Mouse (Mus musculus) forebrain, embryonic 11.5 days (tissue): ENCODE measurements around the gene Rab6b. TPM values are rescaled to one million over a fixed set of nuclear protein-coding genes. Genes with fewer than 3 reads are reported as not detected.

Source experiments
- ATAC-seq: fragments of 200-750 bp; cut with Nextera tagmentation; replicated peaks from 2 replicates; pipeline ENCODE4 v1.8.0; 2017; ENCODE audit warnings: moderate TSS enrichment; ENCODE audit not compliant: low FRiP score
- DNase-seq: peaks from one replicate; pipeline ENCODE4 v3.0.0-alpha.2; 2017; ENCODE audit warnings: low spot score
- H3K27ac ChIP-seq: fragments of 300-500 bp; sonication (generic); 2 replicates; pipeline ENCODE4 v1.5.1; 2014; ENCODE audit warnings: low read depth, low read length
- H3K27me3 ChIP-seq: fragments of 300-500 bp; sonication (generic); 2 replicates; pipeline ENCODE4 v1.6.1; 2014; ENCODE audit warnings: mild to moderate bottlenecking, low read length, mixed read lengths; ENCODE audit not compliant: control insufficient read depth, insufficient read depth
- H3K36me3 ChIP-seq: fragments of 300-500 bp; sonication (generic); 2 replicates; pipeline ENCODE4 v1.6.1; 2014; ENCODE audit warnings: mild to moderate bottlenecking, low read length, moderate library complexity, mixed read lengths; ENCODE audit not compliant: control insufficient read depth, insufficient read depth
- H3K4me1 ChIP-seq: fragments of 300-500 bp; sonication (generic); replicated peaks from 2 replicates; pipeline ENCODE4 v1.6.1; 2014; ENCODE audit warnings: low read length, mixed read lengths; ENCODE audit not compliant: control insufficient read depth, insufficient read depth
- H3K4me2 ChIP-seq: fragments of 300-500 bp; sonication (generic); 2 replicates; pipeline ENCODE4 v1.6.1; 2014; ENCODE audit warnings: low read depth, mild to moderate bottlenecking, low read length, moderate library complexity, mixed read lengths; ENCODE audit not compliant: severe bottlenecking
- H3K4me3 ChIP-seq: fragments of 300-500 bp; sonication (generic); 2 replicates; pipeline ENCODE4 v1.5.1; 2014; ENCODE audit warnings: low read depth, low read length
- H3K9ac ChIP-seq: fragments of 300-500 bp; sonication (generic); 2 replicates; pipeline ENCODE4 v1.6.1; 2014; ENCODE audit warnings: low read length
- H3K9me3 ChIP-seq: fragments of 300-500 bp; sonication (generic); 2 replicates; pipeline ENCODE4 v1.6.1; 2016; ENCODE audit warnings: low read length, mixed read lengths; ENCODE audit not compliant: control insufficient read depth
- WGBS: fragments of 180-500 bp; shearing (Covaris S2); extraction: QIAGEN DNeasy Blood & Tissue Kit; methylation state at CpG from one replicate; pipeline ENCODE4 v1.1.7; 2014; 5-methylcytosine and 5-hydroxymethylcytosine counted together
- polyA plus RNA-seq: library from polyadenylated mRNA; unstranded; fragments of >200 nt; fragmentation: Nextera tagmentation; extraction: Ambion mirVana; gene quantifications from 2 replicates; pipeline ENCODE4 v1.2.1, GENCODE M21; 2014

The Rab6b gene
- polyA plus RNA-seq, 1 experiment from 2014 or later: 12.5 TPM

DNA sequence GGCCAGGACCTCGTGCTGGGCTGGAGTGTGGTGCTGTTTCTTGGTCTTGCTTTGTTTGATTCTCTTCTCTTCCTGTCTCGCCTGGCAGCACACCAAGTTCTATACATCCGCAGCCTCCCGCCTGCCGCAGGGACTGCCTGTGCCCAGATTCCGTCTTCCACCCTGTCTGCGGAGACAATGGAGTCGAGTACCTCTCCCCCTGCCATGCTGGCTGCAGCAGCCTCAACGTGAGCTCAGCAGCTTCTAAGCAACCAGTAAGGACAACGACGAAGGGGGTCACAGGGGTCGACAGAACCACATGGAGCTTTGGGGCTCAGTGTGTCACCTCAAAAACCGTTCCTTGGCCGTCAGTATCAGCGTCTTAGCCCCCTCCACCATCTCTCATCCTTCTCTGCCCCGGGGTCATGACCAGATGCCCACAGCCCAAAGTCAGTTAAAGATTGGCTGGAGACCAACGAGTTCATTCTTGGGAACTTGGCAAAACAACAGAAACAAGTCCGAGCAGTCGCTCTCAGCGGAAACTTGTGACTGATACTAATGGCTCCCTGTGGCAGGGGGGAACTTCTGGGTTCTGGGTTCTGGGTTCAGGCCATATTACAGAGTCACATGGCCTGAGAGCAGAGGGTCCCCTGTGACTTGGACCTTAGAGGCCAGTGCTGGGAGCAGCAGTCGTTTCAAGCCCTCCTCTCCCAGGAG, 34.6 kb upstream of the Rab6b start:
- H3K36me3 ChIP-seq: no peaks in the 10 kb centered on the region
- DNase-seq (no peak), ATAC-seq (no peak)
- H3K27me3 ChIP-seq: no peaks in the 10 kb centered on the region
- H3K27ac ChIP-seq: no peak overlapping the region
- no peak overlapping the region for H3K9ac ChIP-seq
- no peak overlapping the region for H3K4me2 ChIP-seq
- WGBS: 82% methylated on average over 21 of the region's 21 CpGs
- H3K4me3 ChIP-seq: no peak overlapping the region
- H3K9me3 ChIP-seq: no peaks in the 10 kb centered on the region
- no peaks in the 10 kb centered on the region for H3K4me1 ChIP-seq

DNA sequence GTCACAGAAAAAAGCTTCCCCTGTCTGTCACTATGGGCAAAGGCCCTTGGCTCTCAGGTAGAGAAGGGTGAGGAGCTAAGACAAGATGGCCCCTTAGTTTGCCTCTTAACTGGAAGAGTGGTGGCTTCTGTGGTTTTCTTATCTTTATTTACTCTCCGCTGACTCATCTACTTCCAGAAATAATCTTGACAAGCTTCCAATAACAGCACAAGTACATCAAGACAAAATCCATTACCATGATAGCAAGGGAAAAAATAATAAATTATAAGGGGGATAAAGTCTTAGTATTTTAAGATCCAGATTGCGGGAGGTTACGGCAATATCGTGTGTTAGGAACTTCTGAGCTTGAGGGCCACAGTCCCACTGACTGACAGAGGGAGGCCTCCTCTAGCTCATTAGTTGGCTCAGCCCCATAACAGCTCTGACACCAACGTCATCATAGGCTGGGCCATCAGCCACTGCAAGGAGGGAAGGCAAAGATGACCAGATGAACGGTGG, 33.3 kb upstream of the Rab6b start:
- Histone ChIP-seq H3K4me1 (no peaks in the 10 kb centered on the region), H3K9ac (no peak overlapping the region), H3K4me2 (no peak overlapping the region), H3K27ac (no peak overlapping the region), H3K36me3 (no peaks in the 10 kb centered on the region), H3K4me3 (no peak overlapping the region), H3K27me3 (no peaks in the 10 kb centered on the region), H3K9me3 (no peaks in the 10 kb centered on the region)
- no peak for ATAC-seq
- WGBS: 93% methylated on average over 6 of the region's 6 CpGs
- no peak for DNase-seq

DNA sequence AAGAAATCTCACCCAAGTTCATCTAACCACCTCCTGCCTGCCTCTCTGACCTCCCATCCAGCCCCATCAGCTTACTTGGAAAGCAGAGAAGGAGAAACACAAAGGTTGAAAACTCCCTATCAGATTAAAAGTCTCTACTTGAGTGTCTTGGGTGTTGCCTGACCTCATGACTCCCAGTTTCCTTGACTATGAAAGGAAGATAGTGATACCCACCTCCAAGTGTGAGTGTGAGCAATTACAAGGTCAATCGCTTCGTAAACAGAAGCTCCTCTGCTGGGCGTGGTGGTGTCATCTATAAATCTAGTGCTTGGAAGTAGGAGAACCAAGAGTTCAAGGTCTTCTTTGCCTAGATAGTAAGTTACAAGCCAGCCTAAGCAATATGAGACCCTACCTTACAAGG, 31.4 kb upstream of the Rab6b start:
- 89% methylated on average over 3 of the region's 3 CpGs for WGBS
- H3K4me1 ChIP-seq: no peaks in the 10 kb centered on the region
- no peaks in the 10 kb centered on the region for H3K27me3 ChIP-seq
- ATAC-seq: no peak
- H3K4me2 ChIP-seq: no peak overlapping the region
- no peak overlapping the region for H3K27ac ChIP-seq
- H3K9me3 ChIP-seq: no peaks in the 10 kb centered on the region
- no peaks in the 10 kb centered on the region for H3K36me3 ChIP-seq
- H3K9ac ChIP-seq: no peak overlapping the region
- H3K4me3 ChIP-seq: no peak overlapping the region
- no peak for DNase-seq

DNA sequence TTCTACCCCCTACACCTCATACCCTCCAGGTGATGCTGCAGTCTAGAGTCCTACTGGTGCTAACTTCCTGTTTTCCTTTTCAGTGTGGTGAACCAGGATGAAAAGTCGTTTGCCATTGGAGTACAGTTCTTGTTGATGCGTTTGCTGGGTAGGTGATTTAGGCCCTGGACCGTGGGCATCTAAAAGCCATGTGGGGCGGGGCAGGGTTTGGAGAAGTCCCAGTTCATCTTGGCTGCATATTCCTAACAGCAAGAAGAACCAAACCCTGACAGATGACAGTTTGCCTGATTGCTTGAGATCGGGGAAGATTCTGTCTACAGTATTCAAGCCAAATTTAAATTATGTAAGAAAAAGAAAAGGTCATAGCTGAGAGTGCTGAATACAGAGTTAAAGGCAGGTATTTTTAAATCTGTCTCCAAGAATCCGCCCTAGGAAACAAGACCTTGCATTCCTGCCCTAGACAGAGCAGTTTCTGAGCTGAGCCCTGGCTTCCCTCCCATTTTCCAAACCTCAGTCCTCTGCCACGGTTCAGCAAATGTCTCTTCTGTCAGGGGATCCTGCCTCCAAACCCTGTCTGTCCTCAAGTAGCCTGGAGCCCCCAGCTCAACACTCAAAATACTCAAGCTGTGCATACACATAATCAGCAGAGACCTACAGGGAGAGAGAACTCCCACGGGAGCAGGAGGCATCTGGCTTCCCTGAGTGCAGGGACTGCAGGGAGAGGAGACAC, 29.2 kb upstream of the Rab6b start:
- Histone ChIP-seq H3K27me3 (no peaks in the 10 kb centered on the region), H3K4me2 (no peak overlapping the region), H3K27ac (no peak overlapping the region), H3K4me1 (no peaks in the 10 kb centered on the region), H3K9me3 (no peaks in the 10 kb centered on the region), H3K4me3 (no peak overlapping the region), H3K9ac (no peak overlapping the region), H3K36me3 (no peaks in the 10 kb centered on the region)
- DNase-seq (no peak), ATAC-seq (no peak)
- WGBS: 81% methylated on average over 8 of the region's 8 CpGs

DNA sequence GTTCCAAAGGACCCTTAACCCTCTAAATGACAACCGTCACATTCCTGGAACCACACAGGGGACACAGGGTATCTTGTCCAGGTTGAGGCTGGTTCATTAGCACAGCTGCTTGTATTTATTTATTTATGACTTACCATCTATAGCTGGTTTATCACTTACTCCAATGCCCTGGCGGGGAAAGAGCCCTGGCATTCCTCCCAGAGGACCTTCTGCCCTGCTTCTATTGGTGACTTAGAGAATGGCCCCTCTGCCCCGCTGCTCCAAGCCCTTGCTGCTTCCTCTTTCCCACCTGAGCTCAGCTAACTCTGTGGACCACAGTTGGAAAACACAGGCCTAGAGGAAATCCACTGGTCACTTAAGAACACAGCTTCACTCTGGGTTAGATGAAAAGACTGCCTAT, 28.2 kb upstream of the Rab6b start:
- no peaks in the 10 kb centered on the region for H3K4me1 ChIP-seq
- DNase-seq (no peak), ATAC-seq (no peak)
- H3K4me2 ChIP-seq: no peak overlapping the region
- H3K9me3 ChIP-seq: no peaks in the 10 kb centered on the region
- H3K9ac ChIP-seq: no peak overlapping the region
- no peak overlapping the region for H3K4me3 ChIP-seq
- no peaks in the 10 kb centered on the region for H3K36me3 ChIP-seq
- 75% methylated on average over 3 of the region's 3 CpGs for WGBS
- H3K27me3 ChIP-seq: no peaks in the 10 kb centered on the region
- H3K27ac ChIP-seq: no peak overlapping the region

DNA sequence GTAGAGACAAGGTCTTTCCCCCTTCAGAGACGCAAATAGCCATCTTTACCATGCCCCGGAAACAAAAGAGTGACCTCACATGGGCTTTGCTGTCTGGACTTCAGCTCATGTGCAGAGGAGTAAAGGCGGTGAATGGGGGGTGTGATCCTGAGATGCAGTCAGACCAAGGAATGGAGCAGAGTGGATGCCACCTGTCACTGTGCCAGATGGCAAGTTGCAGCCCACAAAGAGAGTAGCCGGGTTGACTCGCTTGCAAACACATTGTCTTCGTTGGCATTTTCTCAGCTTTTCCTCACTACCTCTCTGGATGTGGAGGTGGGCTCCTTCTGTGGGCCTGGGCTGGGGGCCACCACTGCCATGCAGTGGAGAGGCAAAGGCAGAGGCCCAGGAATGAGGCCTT, 24.9 kb upstream of the Rab6b start:
- no peaks in the 10 kb centered on the region for H3K36me3 ChIP-seq
- H3K9me3 ChIP-seq: no peaks in the 10 kb centered on the region
- no peaks in the 10 kb centered on the region for H3K27me3 ChIP-seq
- 87% methylated on average over 6 of the region's 6 CpGs for WGBS
- H3K9ac ChIP-seq: no peak overlapping the region
- H3K4me3 ChIP-seq: no peak overlapping the region
- DNase-seq (no peak), ATAC-seq (no peak)
- no peaks in the 10 kb centered on the region for H3K4me1 ChIP-seq
- no peak overlapping the region for H3K27ac ChIP-seq
- no peak overlapping the region for H3K4me2 ChIP-seq

DNA sequence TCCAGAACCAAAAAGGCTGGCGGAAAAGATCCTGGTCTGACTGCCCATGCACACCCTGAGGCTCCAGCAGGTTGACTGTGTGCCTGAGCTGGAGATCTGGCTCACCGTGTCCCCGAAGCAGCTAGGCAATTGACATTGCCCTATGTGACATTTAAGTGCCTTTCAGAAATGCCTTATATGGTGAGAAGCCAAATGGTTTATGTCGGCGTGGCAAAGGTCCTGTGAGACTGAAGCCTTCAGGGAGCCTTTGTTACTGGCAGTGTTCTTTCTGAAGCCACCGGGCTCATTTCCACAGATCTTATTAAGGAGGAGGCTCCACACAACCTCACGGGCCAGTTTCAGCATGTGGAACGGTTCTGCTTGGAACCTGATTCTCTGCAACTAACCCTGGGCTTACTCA, 24.3 kb upstream of the Rab6b start:
- Histone ChIP-seq H3K4me1 (no peaks in the 10 kb centered on the region), H3K9ac (no peak overlapping the region), H3K27me3 (no peaks in the 10 kb centered on the region), H3K4me2 (no peak overlapping the region), H3K4me3 (no peak overlapping the region), H3K27ac (no peak overlapping the region), H3K36me3 (no peaks in the 10 kb centered on the region), H3K9me3 (no peaks in the 10 kb centered on the region)
- WGBS: 85% methylated on average over 8 of the region's 8 CpGs
- no peak for ATAC-seq
- no peak for DNase-seq

DNA sequence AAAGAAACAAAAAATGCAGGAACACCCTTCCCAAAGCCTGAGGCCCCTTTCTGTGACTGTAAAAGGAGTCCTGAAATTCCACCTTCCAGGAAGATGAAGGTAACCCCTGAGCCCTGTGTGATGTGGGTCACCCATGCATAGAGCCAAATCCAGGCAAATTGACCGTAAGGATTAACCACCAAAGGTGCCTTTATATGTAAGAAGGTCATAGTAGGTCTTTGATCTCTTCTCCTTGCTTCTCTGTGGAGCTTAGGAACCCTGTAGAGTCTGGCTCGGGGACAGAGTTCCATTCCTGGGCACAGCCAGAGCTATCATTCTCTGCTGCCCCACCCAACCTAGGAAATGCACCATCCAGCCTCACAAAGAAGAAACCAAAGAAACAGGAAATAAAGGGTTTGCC, 22.9 kb upstream of the Rab6b start:
- ATAC-seq (no peak), DNase-seq (no peak)
- no peak overlapping the region for H3K4me3 ChIP-seq
- H3K4me2 ChIP-seq: no peak overlapping the region
- H3K9ac ChIP-seq: no peak overlapping the region
- no peaks in the 10 kb centered on the region for H3K27me3 ChIP-seq
- no peaks in the 10 kb centered on the region for H3K36me3 ChIP-seq
- H3K27ac ChIP-seq: no peak overlapping the region
- WGBS: 39% methylated on average over 2 of the region's 2 CpGs
- no peaks in the 10 kb centered on the region for H3K4me1 ChIP-seq
- H3K9me3 ChIP-seq: no peaks in the 10 kb centered on the region
